ENCODE assay signal across 18 mouse cellular contexts in the genomic region with DNA sequence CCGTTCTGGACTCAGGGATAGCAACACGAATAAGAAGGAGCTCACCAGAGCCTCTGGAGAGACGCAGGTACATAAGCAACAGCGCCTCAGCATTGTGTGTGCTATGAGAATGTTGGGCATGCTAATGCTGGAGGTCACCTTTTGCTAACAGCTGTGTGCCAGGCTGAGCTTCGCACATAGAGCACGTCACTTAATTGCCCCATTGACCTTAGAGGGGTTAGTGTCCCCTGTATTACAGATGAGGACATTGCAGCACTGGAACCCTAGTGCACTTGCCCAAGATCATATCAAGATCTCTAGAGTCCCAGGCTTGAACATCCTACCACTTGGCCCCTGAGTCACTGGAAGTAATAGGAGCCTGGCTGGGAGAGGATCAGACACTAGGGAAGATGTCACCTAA. TPM values are rescaled to one million over a fixed set of nuclear protein-coding genes. Genes with fewer than 3 reads are reported as not detected.
"Had no signal": no experiment of that assay in that cellular context is flagged by ENCODE, and none has a peak within 500 bp of the region (broad histone marks: within the 10 kb centered on the region; RNA-seq: fewer than 3 reads in every experiment).

No protein-coding gene starts in this region.

- ATAC-seq: intestine, embryonic 15.5 days; liver, postnatal 0 days; midbrain, embryonic 16.5 days had no signal

- H3K27ac ChIP-seq: intestine, embryonic 15.5 days; limb, embryonic 12.5 days; liver, embryonic 13.5 days; lung, embryonic 15.5 days; macrophage; stomach, embryonic 15.5 days had no signal

- H3K36me3 ChIP-seq: intestine, embryonic 15.5 days; liver, embryonic 13.5 days; lung, embryonic 15.5 days had no signal

- H3K4me3 ChIP-seq: intestine, embryonic 15.5 days; limb, embryonic 12.5 days; liver, embryonic 13.5 days; lung, embryonic 15.5 days; megakaryocyte, embryonic 14.5 days; stomach, embryonic 15.5 days had no signal

- H3K27me3 ChIP-seq: intestine, embryonic 15.5 days; limb, embryonic 12.5 days; lung, embryonic 15.5 days; stomach, embryonic 15.5 days had no signal

- DNase-seq: kidney, adult 18-20 months; kidney, postnatal 10 days; kidney, postnatal 4 days; liver; liver, embryonic 13.5 days; liver, postnatal 0 days; lung, postnatal 14 days; retina, postnatal 1 day; right cerebral cortex, postnatal 14 days had no signal

RNA-seq across cellular contexts. Expression of a gene that starts 17.6 kb away (rescaled TPM):
- polyA plus RNA-seq: macrophage had no signal

RNA-seq across cellular contexts. Expression of a gene that starts 41.6 kb away (rescaled TPM):
- polyA plus RNA-seq: kidney, embryonic 14.5 days; testis, adult 2 months had no signal
